Mouse (Mus musculus): Measurements from ENCODE around the gene Olfr1346. TPM values are rescaled to one million over a fixed set of nuclear protein-coding genes. Genes with fewer than 3 reads are reported as not detected.
"Not testable (repeated sequence)": the region's sequence is repeated elsewhere in the genome, so short reads cannot be mapped to it uniquely, and the experiment has no call there.

Olfr1346 gene
- total and polyA plus RNA-seq, 3 experiments = not detected

DNA sequence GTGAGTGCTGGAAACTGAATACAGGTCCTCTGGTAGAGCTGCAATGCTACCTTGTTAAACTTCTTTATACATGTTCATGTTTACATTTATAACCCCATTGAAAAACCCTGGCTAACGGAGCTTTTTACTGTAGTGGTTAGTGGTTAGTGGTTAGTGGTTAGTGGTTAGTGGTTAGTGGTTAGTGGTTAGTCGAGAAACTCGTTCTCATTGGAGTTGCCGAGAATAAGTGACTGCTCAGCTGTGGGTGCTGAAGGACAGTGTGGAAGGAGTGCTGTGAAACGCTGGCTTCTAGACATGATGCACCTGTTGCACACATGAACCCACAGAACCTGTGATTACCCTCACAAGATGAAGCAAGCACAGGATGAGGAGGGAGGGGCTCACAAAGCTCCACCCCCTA is 19.1 kb upstream of the Olfr1346 start:
- Histone ChIP-seq H3K9ac (ENCODE audit: low read depth, low read length) (no peak overlapping the region), H3K4me1 (ENCODE audit: control insufficient read depth, insufficient read depth, low read length) (no peaks in the 10 kb centered on the region), H3K36me3 (ENCODE audit: control insufficient read depth, insufficient read depth, low read length) (no peaks in the 10 kb centered on the region), H3K79me2 (replicated peaks; ENCODE audit: control insufficient read depth, insufficient read depth, low read length) (no peaks in the 10 kb centered on the region), H3K27ac (no peak overlapping the region), H3K4me3 (no peak overlapping the region), H3K27me3 (ENCODE audit: control insufficient read depth, insufficient read depth, low read length) (no peaks in the 10 kb centered on the region)
- intact Hi-C loops (cut with DNase I) = no loop called here
- no peak for TF ChIP-seq EP300 (IDR thresholded peaks at IDR 0.05; ENCODE audit: insufficient read depth, low read depth, low read length)
- TF ChIP-seq POLR2A (IDR thresholded peaks at IDR 0.05; ENCODE audit: insufficient read depth, low read depth, low read length) = no peak
- TF ChIP-seq CTCF (IDR thresholded peaks at IDR 0.05) = no peak
- no peak for DNase-seq
- 72% methylated on average over 5 of the region's 5 CpGs for WGBS

DNA sequence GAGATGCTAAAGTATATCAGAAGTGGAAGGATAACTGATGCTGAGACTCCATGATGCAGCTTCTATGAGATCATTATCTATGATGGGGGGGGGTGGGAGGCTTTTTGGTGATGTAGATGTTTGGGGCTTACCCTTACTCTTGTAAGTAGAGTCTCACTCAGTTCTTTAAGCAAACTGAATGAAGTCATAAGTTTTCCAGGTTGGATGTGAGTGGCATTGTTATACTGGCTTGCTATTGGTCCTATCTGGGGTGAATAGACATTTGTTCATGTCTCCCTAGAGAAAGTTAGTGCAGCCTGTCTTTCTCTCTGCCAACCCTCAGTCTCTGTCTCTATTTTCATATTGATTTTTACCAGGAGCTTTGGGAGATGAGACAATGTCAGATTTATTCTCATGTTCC is 11.0 kb upstream of the Olfr1346 start, which contains the start of gene Olfr1336:
TSS of gene Olfr1336 (plus strand) at position 301 of the 400 bp plus-strand sequence.
- no peak for DNase-seq
- intact Hi-C loops (cut with DNase I) = no loop called here
- Histone ChIP-seq H3K4me1 (ENCODE audit: control insufficient read depth, insufficient read depth, low read length) (no peaks in the 10 kb centered on the region), H3K4me3 (no peak within 1 kb of the TSS), H3K27ac (no peak within 1 kb of the TSS), H3K9ac (ENCODE audit: low read depth, low read length) (no peak within 1 kb of the TSS), H3K27me3 (ENCODE audit: control insufficient read depth, insufficient read depth, low read length) (no peaks in the 10 kb centered on the region), H3K36me3 (ENCODE audit: control insufficient read depth, insufficient read depth, low read length) (no peaks in the 10 kb centered on the region), H3K79me2 (replicated peaks; ENCODE audit: control insufficient read depth, insufficient read depth, low read length) (no peaks in the 10 kb centered on the region)
- TF ChIP-seq EP300 (IDR thresholded peaks at IDR 0.05; ENCODE audit: insufficient read depth, low read depth, low read length) = no peak

DNA sequence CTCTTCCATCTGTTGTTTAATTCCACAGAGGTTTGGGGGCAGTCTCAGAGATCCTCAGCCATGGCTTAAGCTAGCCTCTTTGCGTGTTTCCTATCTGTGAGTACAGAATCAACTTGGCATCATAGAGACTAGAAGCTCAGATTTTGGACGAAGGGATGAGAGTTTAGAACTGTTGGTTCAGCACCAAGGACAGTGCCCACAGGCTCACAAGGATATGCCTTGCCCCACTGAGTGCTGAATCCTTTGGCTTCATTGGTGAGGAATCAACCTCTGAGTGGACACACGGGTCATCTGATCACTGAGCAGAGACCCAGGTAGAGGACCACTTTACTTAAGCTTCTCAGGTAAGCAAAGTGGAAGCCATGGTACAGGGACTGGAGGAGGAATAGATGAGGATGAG is 10.5 kb upstream of the Olfr1346 start:
- Histone ChIP-seq H3K9ac (ENCODE audit: low read depth, low read length) (no peak overlapping the region), H3K4me3 (no peak overlapping the region), H3K4me1 (ENCODE audit: control insufficient read depth, insufficient read depth, low read length) (no peaks in the 10 kb centered on the region), H3K27ac (no peak overlapping the region), H3K79me2 (replicated peaks; ENCODE audit: control insufficient read depth, insufficient read depth, low read length) (no peaks in the 10 kb centered on the region), H3K36me3 (ENCODE audit: control insufficient read depth, insufficient read depth, low read length) (no peaks in the 10 kb centered on the region), H3K27me3 (ENCODE audit: control insufficient read depth, insufficient read depth, low read length) (no peaks in the 10 kb centered on the region)
- 33% methylated on average over 3 of the region's 3 CpGs for WGBS
- TF ChIP-seq EP300 (IDR thresholded peaks at IDR 0.05; ENCODE audit: insufficient read depth, low read depth, low read length) = no peak
- TF ChIP-seq POLR2A (IDR thresholded peaks at IDR 0.05; ENCODE audit: insufficient read depth, low read depth, low read length) = no peak
- no peak for TF ChIP-seq CTCF (IDR thresholded peaks at IDR 0.05)
- DNase-seq = no peak
- intact Hi-C loops (cut with DNase I) = no loop called here

DNA sequence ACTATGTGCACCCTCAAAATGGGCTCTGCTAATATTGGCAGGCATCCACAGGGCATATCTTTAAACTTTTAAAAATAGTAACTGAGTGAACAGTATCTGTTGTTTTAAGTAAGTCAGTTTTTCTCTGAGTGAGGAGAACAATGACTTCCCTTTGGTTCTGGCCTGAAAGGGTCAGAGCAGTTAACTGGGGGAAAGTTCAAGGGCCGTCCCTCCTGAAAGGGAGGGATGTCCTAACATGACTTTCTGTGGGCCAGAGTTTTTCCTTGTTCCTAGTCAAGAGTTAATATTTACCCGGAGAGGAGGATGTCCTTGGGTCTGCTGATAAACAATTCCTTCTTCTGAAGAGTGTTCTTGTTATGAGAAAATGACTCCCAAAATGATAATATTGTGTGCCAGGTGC is 10.7 kb downstream of the Olfr1346 start:
- H3K4me3 ChIP-seq; H3K9ac ChIP-seq (ENCODE audit: low read depth, low read length); H3K27me3 ChIP-seq (ENCODE audit: control insufficient read depth, insufficient read depth, low read length); intact Hi-C loops (cut with DNase I); H3K27ac ChIP-seq; DNase-seq; H3K4me1 ChIP-seq (ENCODE audit: control insufficient read depth, insufficient read depth, low read length); H3K79me2 ChIP-seq (replicated peaks; ENCODE audit: control insufficient read depth, insufficient read depth, low read length); H3K36me3 ChIP-seq (ENCODE audit: control insufficient read depth, insufficient read depth, low read length): not testable (repeated sequence)
- 45% methylated on average over 2 of the region's 2 CpGs for WGBS

DNA sequence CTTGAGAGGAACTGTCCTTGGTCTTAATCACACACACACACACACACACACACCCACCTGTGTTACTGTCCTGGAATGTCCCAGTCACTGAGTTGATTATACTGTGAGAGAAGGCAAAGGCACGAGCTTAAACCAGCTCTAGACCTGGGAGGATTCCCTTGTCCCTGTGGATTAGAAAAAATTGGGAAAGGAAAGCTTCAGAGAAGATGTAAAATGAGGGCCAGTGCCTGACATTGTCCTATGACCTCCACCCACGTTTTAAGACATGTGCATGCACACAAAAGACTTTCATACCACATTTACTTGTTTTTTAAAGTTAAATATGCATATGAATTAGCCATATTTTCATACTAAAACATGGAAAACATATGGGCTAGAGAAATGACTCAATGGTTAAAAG is 19.9 kb downstream of the Olfr1346 start, which contains the start of gene Olfr5:
TSS of gene Olfr5 (minus strand) at position 101 of the 400 bp plus-strand sequence.
- Histone ChIP-seq H3K36me3 (ENCODE audit: control insufficient read depth, insufficient read depth, low read length) (no peaks in the 10 kb centered on the region), H3K9ac (ENCODE audit: low read depth, low read length) (no peak within 1 kb of the TSS), H3K27me3 (ENCODE audit: control insufficient read depth, insufficient read depth, low read length) (no peaks in the 10 kb centered on the region), H3K4me3 (no peak within 1 kb of the TSS), H3K79me2 (replicated peaks; ENCODE audit: control insufficient read depth, insufficient read depth, low read length) (no peaks in the 10 kb centered on the region), H3K4me1 (ENCODE audit: control insufficient read depth, insufficient read depth, low read length) (no peaks in the 10 kb centered on the region), H3K27ac (no peak within 1 kb of the TSS)
- WGBS = 10% methylated on average over 2 of the region's 2 CpGs
- TF ChIP-seq POLR2A (IDR thresholded peaks at IDR 0.05; ENCODE audit: insufficient read depth, low read depth, low read length) (no peak), EP300 (IDR thresholded peaks at IDR 0.05; ENCODE audit: insufficient read depth, low read depth, low read length) (no peak), CTCF (IDR thresholded peaks at IDR 0.05) (no peak)
- intact Hi-C loops (cut with DNase I) = no loop called here
- DNase-seq = no peak

DNA sequence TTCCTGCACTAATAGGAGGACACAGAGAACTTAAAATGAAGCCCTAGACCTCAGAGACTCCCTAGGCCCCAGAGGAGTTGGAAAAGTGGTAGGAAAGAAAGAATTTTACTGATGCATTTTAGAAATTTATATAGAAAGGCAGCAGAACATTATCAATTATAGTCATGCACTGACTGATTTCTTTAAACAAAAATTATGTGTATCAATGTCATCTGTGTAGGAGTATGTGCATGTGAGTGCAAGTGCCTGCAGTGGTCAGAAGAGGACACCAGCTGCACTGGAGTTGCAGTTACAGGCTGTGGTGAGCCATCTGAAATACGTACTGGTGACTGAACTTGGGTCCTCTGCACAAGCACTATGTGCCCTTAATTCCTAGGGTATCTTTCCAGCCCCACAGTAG is 32.8 kb downstream of the Olfr1346 start, which contains the start of gene Olfr1347:
TSS of gene Olfr1347 (minus strand) at position 101 of the 400 bp plus-strand sequence.
- H3K9ac ChIP-seq (ENCODE audit: low read depth, low read length) = no peak within 1 kb of the TSS
- intact Hi-C loops (cut with DNase I) = no loop called here
- DNase-seq = no peak
- H3K36me3 ChIP-seq (ENCODE audit: control insufficient read depth, insufficient read depth, low read length) = no peaks in the 10 kb centered on the region
- H3K27ac ChIP-seq = no peak within 1 kb of the TSS
- H3K4me3 ChIP-seq = no peak within 1 kb of the TSS
- 31% methylated on average over 1 of the region's 1 CpGs for WGBS
- no peaks in the 10 kb centered on the region for H3K79me2 ChIP-seq (replicated peaks; ENCODE audit: control insufficient read depth, insufficient read depth, low read length)
- H3K4me1 ChIP-seq (ENCODE audit: control insufficient read depth, insufficient read depth, low read length) = no peaks in the 10 kb centered on the region
- H3K27me3 ChIP-seq (ENCODE audit: control insufficient read depth, insufficient read depth, low read length) = no peaks in the 10 kb centered on the region
- TF ChIP-seq POLR2A (IDR thresholded peaks at IDR 0.05; ENCODE audit: insufficient read depth, low read depth, low read length) (no peak), EP300 (IDR thresholded peaks at IDR 0.05; ENCODE audit: insufficient read depth, low read depth, low read length) (no peak), CTCF (IDR thresholded peaks at IDR 0.05) (no peak)

Data from heart, adult 2 months (tissue).